Mouse (Mus musculus) limb, embryonic 14.5 days (tissue): ENCODE measurements around the gene Rtp3. TPM values are rescaled to one million over a fixed set of nuclear protein-coding genes. Genes with fewer than 3 reads are reported as not detected.

Source experiments
- ATAC-seq: fragments of 200-750 bp; cut with Nextera tagmentation; 2 replicates; pipeline ENCODE4 v1.8.0; 2017; ENCODE audit warnings: low read depth, moderate number of reproducible peaks, moderate TSS enrichment; ENCODE audit not compliant: low FRiP score
- DNase-seq: peaks from one replicate; pipeline ENCODE4 v3.0.0-alpha.2; 2015; ENCODE audit warnings: low spot score
- H3K27ac ChIP-seq: fragments of 300-500 bp; sonication (generic); replicated peaks from 2 replicates; pipeline ENCODE4 v1.5.1; 2014; ENCODE audit warnings: low read depth, mild to moderate bottlenecking, low read length, moderate library complexity, mixed read lengths
- H3K27me3 ChIP-seq: fragments of 300-500 bp; sonication (generic); 2 replicates; pipeline ENCODE4 v1.6.1; 2014; ENCODE audit warnings: low read length, mixed read lengths; ENCODE audit not compliant: control insufficient read depth, insufficient read depth
- H3K36me3 ChIP-seq: fragments of 300-500 bp; sonication (generic); 2 replicates; pipeline ENCODE4 v1.6.1; 2014; ENCODE audit warnings: mild to moderate bottlenecking, low read length, moderate library complexity, mixed read lengths; ENCODE audit not compliant: control insufficient read depth, insufficient read depth
- H3K4me1 ChIP-seq: fragments of 300-500 bp; sonication (generic); 2 replicates; pipeline ENCODE4 v1.6.1; 2014; ENCODE audit warnings: antibody characterized with exemption, low read length, mixed read lengths; ENCODE audit not compliant: control insufficient read depth, insufficient read depth
- H3K4me2 ChIP-seq: fragments of 300-500 bp; sonication (generic); replicated peaks from 2 replicates; pipeline ENCODE4 v1.6.1; 2014; ENCODE audit warnings: low read depth, mild to moderate bottlenecking, low read length, moderate library complexity; ENCODE audit not compliant: severe bottlenecking
- H3K4me3 ChIP-seq: fragments of 300-500 bp; sonication (generic); replicated peaks from 2 replicates; pipeline ENCODE4 v1.5.1; 2014; ENCODE audit warnings: low read length
- H3K9ac ChIP-seq: fragments of 300-500 bp; sonication (generic); 2 replicates; pipeline ENCODE4 v1.6.1; 2014; ENCODE audit warnings: mild to moderate bottlenecking, low read depth, low read length, moderate library complexity; ENCODE audit not compliant: severe bottlenecking
- H3K9me3 ChIP-seq: fragments of 300-500 bp; sonication (generic); 2 replicates; pipeline ENCODE4 v1.6.1; 2016; ENCODE audit warnings: low read length; ENCODE audit not compliant: control insufficient read depth
- POLR2A ChIP-seq: fragments of 200-500 bp; IDR thresholded peaks from 2 replicates; pipeline ENCODE4 v1.8.0; 2012; ENCODE audit warnings: inconsistent platforms, mild to moderate bottlenecking, moderate library complexity, borderline replicate concordance; ENCODE audit not compliant: insufficient read depth, insufficient read length; ENCODE audit errors: extremely low read depth
- WGBS: fragments of 180-500 bp; shearing (Covaris S2); extraction: QIAGEN DNeasy Blood & Tissue Kit; methylation state at CpG from one replicate; pipeline ENCODE4 v1.1.7; 2014; 5-methylcytosine and 5-hydroxymethylcytosine counted together
- polyA plus RNA-seq, 2 experiments: library from polyadenylated mRNA; depleted of rRNA in 1 of 2; stranded (reverse) in 1 of 2; unstranded in 1 of 2; fragments of >200 nt; fragmentation: Nextera tagmentation in 1 of 2; extraction: Ambion mirVana in 1 of 2; gene quantifications; 2 replicates each; pipeline versions ENCODE4 v1.2.1 to v1.2.3; 2012 to 2014

Rtp3 gene
- polyA plus RNA-seq, 2 experiments: 0.24 TPM; not detected in 1

- H3K27me3 ChIP-seq: no peaks in the 10 kb centered on the region
- H3K27ac ChIP-seq: no peak overlapping the region
- no peak overlapping the region for H3K4me3 ChIP-seq
- H3K4me1 ChIP-seq: no peaks in the 10 kb centered on the region
- no peaks in the 10 kb centered on the region for H3K9me3 ChIP-seq
- no peak for TF ChIP-seq POLR2A
- ATAC-seq: no peak
- H3K36me3 ChIP-seq: no peaks in the 10 kb centered on the region
- WGBS: 71% methylated on average over 10 of the region's 10 CpGs
- H3K4me2 ChIP-seq: no peak overlapping the region
- no peak for DNase-seq
- no peak overlapping the region for H3K9ac ChIP-seq
Measured at GRCm38 (mm10) chr9:110999856-111000255, 9.5 kb upstream of the Rtp3 start.

DNA sequence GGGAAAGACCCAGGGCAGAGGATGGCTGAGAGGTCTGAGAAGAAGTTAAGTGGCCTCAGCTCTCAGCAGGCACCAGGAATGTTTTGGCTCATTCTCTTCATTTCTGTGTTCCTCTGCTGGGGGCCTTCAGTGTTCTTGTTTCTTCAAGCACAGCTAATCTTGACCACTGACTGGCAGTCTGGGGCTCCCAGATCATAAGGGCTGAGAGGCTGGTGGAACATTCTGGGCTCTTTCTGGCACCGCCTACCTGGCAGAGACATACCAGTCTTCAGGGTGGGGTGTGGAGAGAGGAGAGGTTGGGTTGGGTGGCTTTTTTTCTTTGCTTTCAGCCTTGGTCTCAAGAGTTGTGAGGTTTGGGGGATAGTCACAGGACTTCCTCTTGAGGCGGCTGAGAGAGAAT, 8.7 kb upstream of the Rtp3 start:
- WGBS: 90% methylated on average over 2 of the region's 2 CpGs
- ATAC-seq: no peak
- no peak for TF ChIP-seq POLR2A
- no peaks in the 10 kb centered on the region for H3K36me3 ChIP-seq
- no peak overlapping the region for H3K27ac ChIP-seq
- no peak overlapping the region for H3K9ac ChIP-seq
- H3K9me3 ChIP-seq: no peaks in the 10 kb centered on the region
- no peaks in the 10 kb centered on the region for H3K4me1 ChIP-seq
- H3K4me2 ChIP-seq: no peak overlapping the region
- no peak for DNase-seq
- no peaks in the 10 kb centered on the region for H3K27me3 ChIP-seq
- no peak overlapping the region for H3K4me3 ChIP-seq

DNA sequence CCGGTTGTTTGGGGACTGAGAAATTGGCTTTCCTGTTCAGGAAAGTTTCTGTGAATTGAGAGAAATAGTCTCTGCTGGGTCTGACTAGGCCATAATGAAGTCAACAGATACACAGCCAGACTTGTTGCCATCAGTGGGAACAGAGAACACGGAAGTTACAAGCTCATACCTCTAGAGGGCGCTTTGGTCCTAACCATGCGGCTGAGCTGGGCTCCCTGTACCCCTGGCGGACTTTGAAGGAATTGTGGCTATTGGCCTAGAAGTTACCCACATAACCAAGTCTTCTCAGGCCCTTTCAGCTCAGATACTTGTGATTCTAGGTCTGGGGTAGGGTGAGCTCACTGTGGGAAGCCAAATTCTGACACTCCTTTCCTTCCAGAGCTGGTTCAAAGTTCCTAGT, 6.9 kb upstream of the Rtp3 start:
- no peak overlapping the region for H3K27ac ChIP-seq
- no peaks in the 10 kb centered on the region for H3K36me3 ChIP-seq
- DNase-seq: peak; percentile 91
- H3K9me3 ChIP-seq: no peaks in the 10 kb centered on the region
- H3K27me3 ChIP-seq: no peaks in the 10 kb centered on the region
- H3K4me3 ChIP-seq: no peak overlapping the region
- WGBS: 3% methylated on average over 5 of the region's 5 CpGs
- H3K9ac ChIP-seq: no peak overlapping the region
- H3K4me2 ChIP-seq: no peak overlapping the region
- ATAC-seq: 0 out of 2 replicates have a peak, but pooled peaks have one; percentile 44
- no peaks in the 10 kb centered on the region for H3K4me1 ChIP-seq
- TF ChIP-seq POLR2A: no peak

DNA sequence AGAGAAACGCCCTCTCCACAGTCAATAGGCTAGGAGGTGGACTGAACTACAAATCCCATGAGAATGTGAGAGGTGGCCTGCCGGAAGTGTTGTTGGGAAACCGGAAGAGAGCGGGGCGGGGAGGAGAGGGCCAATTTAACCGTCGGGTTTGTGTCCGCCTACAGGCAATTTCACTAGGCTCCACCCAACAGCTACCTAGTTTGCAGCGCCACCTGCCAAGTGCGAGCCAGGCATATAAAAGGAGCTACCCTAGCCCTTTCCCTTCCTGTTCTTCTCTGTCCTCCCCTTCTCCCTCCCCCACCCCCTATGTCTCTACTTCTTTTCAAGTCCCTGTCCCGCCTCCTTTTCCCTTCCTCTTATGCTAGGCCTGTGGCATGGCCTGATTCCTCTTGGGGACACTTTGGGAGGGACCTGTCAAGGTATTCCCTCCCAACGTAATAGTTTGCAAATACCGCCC, 4.4 kb upstream of the Rtp3 start:
- Histone ChIP-seq H3K27ac (no peak overlapping the region), H3K4me2 (peak overlapping the region; percentile 44), H3K4me1 (no peaks in the 10 kb centered on the region), H3K9me3 (no peaks in the 10 kb centered on the region), H3K4me3 (peak overlapping the region; percentile 38), H3K27me3 (no peaks in the 10 kb centered on the region), H3K9ac (peak overlapping the region; percentile 16; the same call in 1 of the 2 replicates), H3K36me3 (no peaks in the 10 kb centered on the region)
- ATAC-seq (peak; percentile 82), DNase-seq (peak; percentile 74)
- 8% methylated on average over 13 of the region's 13 CpGs for WGBS
- TF ChIP-seq POLR2A: no peak

DNA sequence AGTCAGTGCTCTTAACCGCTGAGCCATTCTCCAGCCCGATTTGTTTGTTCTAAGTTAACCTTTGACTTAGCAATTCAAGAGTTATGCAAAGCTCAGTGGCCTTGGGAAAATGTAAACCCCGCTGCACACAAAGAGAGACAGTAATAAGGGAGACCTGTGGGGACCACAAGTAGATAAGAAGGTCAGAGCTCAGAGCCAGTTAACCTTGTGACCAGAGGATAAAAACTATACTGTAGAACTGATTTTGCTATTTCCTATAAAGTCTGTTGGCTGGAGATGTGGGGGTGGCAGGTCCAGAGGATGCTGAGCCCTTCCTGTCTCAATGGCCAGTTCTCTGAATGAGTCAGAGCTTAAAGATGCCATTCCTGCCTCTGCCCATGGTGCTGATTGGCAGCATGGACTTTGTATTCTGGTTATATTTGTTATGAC, 2.9 kb upstream of the Rtp3 start:
- Histone ChIP-seq H3K4me1 (no peaks in the 10 kb centered on the region), H3K4me2 (no peak overlapping the region), H3K9me3 (no peaks in the 10 kb centered on the region), H3K27ac (no peak overlapping the region), H3K9ac (no peak overlapping the region), H3K36me3 (no peaks in the 10 kb centered on the region), H3K27me3 (no peaks in the 10 kb centered on the region), H3K4me3 (no peak overlapping the region)
- ATAC-seq (no peak), DNase-seq (no peak)
- TF ChIP-seq POLR2A: no peak
- 53% methylated on average over 3 of the region's 3 CpGs for WGBS

DNA sequence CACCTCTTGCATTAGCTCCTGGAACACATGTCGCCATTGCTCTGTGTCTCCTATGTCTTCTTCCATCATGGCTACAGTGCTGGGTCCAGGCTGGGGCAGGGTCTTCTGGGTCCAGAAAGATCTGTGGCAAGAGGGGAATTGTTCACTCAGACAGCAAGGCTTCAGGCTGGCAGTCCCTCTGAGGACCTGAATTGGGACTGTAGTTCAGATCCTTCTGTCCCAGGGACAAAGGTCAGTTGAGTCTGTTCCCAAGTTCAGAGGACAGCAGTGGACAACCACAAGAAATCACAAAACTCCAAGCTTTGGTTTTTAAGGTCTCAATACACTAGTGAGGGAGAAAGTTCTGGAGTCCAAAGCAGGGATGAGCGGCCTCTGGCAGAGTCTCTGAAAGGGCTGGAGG, 840 bp downstream of the Rtp3 start:
- Histone ChIP-seq H3K27ac (no peak overlapping the region), H3K4me1 (no peaks in the 10 kb centered on the region), H3K4me2 (no peak overlapping the region), H3K27me3 (no peaks in the 10 kb centered on the region), H3K4me3 (no peak overlapping the region), H3K9me3 (no peaks in the 10 kb centered on the region), H3K9ac (no peak overlapping the region), H3K36me3 (no peaks in the 10 kb centered on the region)
- WGBS: 95% methylated on average over 2 of the region's 2 CpGs
- TF ChIP-seq POLR2A: no peak
- ATAC-seq (no peak), DNase-seq (no peak)
